Mouse (Mus musculus) heart, postnatal 0 days (tissue): ENCODE results near the gene Dlx5. TPM values are rescaled to one million over a fixed set of nuclear protein-coding genes. Genes with fewer than 3 reads are reported as not detected.

Experiments used
- ATAC-seq: fragments of 200-750 bp; cut with Nextera tagmentation; 2 replicates; pipeline ENCODE4 v1.8.0; 2017; ENCODE audit warnings: low read depth, moderate number of reproducible peaks, moderate library complexity; ENCODE audit not compliant: insufficient read depth
- DNase-seq: peaks from one replicate; pipeline ENCODE4 v3.0.0-alpha.2; 2016; ENCODE audit warnings: low spot score
- H3K27ac ChIP-seq: fragments of 300-500 bp; sonication (generic); 2 replicates; pipeline ENCODE4 v1.5.1; 2014; ENCODE audit warnings: low read depth, mild to moderate bottlenecking
- H3K27me3 ChIP-seq: fragments of 300-500 bp; sonication (generic); 2 replicates; pipeline ENCODE4 v1.6.1; 2014; ENCODE audit warnings: low read length, mixed read lengths; ENCODE audit not compliant: control insufficient read depth, insufficient read depth
- H3K36me3 ChIP-seq: fragments of 300-500 bp; sonication (generic); replicated peaks from 2 replicates; pipeline ENCODE4 v1.6.1; 2014; ENCODE audit warnings: low read length, mixed read lengths; ENCODE audit not compliant: control insufficient read depth, insufficient read depth
- H3K4me1 ChIP-seq: fragments of 300-500 bp; sonication (generic); 2 replicates; pipeline ENCODE4 v1.6.1; 2014; ENCODE audit warnings: antibody characterized with exemption; ENCODE audit not compliant: control insufficient read depth, insufficient read depth
- H3K4me2 ChIP-seq: fragments of 300-500 bp; sonication (generic); 2 replicates; pipeline ENCODE4 v1.6.1; 2014; ENCODE audit warnings: low read depth, mild to moderate bottlenecking, low read length, moderate library complexity
- H3K4me3 ChIP-seq: fragments of 300-500 bp; sonication (generic); 2 replicates; pipeline ENCODE4 v1.5.1; 2014; ENCODE audit warnings: low read depth, low read length
- H3K9ac ChIP-seq: fragments of 300-500 bp; sonication (generic); replicated peaks from 2 replicates; pipeline ENCODE4 v1.6.1; 2014; ENCODE audit warnings: low read depth, low read length, mixed read lengths
- H3K9me3 ChIP-seq: fragments of 300-500 bp; sonication (generic); replicated peaks from 2 replicates; pipeline ENCODE4 v1.6.1; 2016; ENCODE audit warnings: low read length; ENCODE audit not compliant: control insufficient read depth
- CTCF ChIP-seq: IDR thresholded peaks from 2 replicates; pipeline ENCODE4 v1.5.1; 2016; ENCODE audit warnings: antibody characterized with exemption, control low read depth, low read depth
- EP300 ChIP-seq: IDR thresholded peaks from 2 replicates; pipeline ENCODE4 v1.6.1; 2016; ENCODE audit warnings: antibody characterized with exemption, low read depth
- WGBS: fragments of 180-500 bp; shearing (Covaris S2); extraction: QIAGEN DNeasy Blood & Tissue Kit; methylation state at CpG from one replicate; pipeline ENCODE4 v1.1.7; 2014; 5-methylcytosine and 5-hydroxymethylcytosine counted together
- polyA plus RNA-seq: library from polyadenylated mRNA; unstranded; fragments of >200 nt; fragmentation: Nextera tagmentation; extraction: Ambion mirVana; gene quantifications from 2 replicates; pipeline ENCODE4 v1.2.1, GENCODE M21; 2015
- total RNA-seq: library from RNA; depleted of rRNA; stranded (reverse); fragments of >200 nt; gene quantifications from 2 replicates; pipeline ENCODE4 v1.2.3, GENCODE M21; 2014; ENCODE audit warnings: low replicate concordance

Gene Dlx5
- total and polyA plus RNA-seq, 2 experiments from 2014 or later: 0.68 TPM; not detected in 1

DNA sequence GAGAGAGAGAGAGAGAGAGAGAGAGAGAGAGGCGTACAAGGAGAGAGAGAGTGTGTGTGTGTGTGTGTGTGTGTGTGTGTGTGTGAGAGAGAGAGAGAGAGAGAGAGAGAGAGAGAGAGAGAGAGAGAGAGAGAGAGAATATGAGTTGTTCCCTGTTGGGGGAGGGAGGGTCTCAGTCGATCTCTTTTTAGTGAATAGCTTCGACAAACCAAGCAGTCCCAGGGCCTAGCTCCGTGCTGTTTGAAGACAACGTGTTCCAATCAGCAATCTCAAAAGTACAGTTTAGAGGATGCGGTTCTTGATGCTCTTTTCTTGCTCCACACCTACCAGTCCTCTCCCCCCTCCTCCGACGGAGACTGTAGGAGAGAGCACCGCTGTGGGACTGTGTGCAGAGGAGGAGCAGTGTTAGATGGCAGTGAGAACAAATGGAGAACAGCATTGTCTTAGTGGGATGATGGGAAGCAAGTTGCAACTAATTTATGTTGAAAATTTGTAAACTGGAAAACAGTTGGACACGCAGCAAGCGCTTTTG, 447 bp upstream of the Dlx5 start:
- Histone ChIP-seq H3K4me2 (peak overlapping the region; percentile 64), H3K9ac (no peak overlapping the region), H3K36me3 (no peaks in the 10 kb centered on the region), H3K9me3 (no peaks in the 10 kb centered on the region), H3K4me3 (peak overlapping the region; percentile 60; the same call in 1 of the 2 replicates), H3K4me1 (no peaks in the 10 kb centered on the region), H3K27ac (no peak overlapping the region), H3K27me3 (peaks cover 68% of the 10 kb centered on the region)
- no peak for ATAC-seq
- DNase-seq: no peak
- TF ChIP-seq EP300 (no peak), CTCF (no peak)
- WGBS: 30% methylated on average over 10 of the region's 11 CpGs

DNA sequence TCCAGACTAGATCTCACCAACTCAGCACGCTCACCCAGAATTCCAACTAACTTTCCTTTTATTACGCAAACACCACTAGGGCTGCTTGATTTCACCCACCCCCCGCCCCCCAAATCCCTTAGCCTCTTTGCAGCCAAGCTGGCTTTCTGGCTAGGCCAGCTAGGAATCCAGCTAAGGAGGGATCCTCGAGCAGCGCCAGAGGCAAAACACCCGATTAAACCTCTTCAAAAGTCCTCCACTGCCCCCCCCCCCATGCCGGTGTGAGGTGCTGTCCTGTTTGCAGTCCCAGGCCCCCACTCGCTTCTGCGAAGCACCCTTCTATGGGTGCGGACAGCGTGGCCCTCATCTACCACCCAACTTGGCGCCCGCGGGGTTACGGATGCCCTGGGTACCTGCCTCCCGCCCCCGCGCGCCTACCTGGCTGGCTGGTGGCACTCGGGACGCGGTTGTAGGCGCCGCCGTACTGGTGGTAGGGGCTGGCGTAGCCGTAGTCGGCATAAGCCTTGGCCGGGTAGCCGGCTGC, 709 bp downstream of the Dlx5 start:
- peak overlapping the region; percentile 60 for H3K4me3 ChIP-seq
- WGBS: 3% methylated on average over 30 of the region's 30 CpGs
- no peaks in the 10 kb centered on the region for H3K9me3 ChIP-seq

DNA sequence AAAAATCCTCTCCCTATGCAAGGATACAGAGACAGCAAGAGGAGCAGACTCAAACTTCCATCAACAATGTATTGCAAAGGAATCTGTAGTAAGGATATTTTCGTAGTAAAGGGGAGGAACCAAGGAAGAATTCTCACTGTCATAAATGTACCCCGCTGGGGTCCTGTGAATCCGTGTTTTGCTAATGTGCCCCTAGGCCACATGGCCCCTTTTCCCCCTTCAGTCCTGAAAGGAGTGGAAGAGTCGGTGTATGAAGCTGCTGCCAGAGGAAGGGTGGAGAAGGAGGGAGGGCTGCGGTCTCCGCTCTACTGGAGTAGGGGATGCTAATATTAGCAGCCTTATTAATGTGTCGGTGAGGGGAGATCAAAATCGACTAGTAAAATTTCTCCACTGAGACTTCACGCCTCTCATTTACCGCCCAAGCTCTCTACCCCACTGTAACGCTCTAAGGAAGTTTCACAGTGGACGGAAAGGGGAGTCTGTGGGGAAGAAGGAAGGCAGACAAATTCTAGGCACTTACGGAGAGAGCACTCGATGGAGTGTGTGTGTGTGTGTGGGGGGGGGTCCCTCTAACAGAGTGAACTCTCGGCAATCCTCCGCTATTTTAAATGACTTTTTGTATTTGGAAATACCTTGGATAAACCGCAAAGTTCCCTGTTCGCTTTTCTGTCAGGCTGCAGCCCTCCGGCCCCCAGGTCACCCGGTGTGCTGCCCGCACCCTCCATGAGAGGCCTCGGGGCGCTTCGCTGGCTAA, 1.3 kb downstream of the Dlx5 start:
- no peaks in the 10 kb centered on the region for H3K36me3 ChIP-seq
- no peaks in the 10 kb centered on the region for H3K9me3 ChIP-seq
- H3K4me2 ChIP-seq: peak overlapping the region; percentile 64
- DNase-seq (no peak), ATAC-seq (no peak)
- peak overlapping the region; percentile 60 for H3K4me3 ChIP-seq
- no peak overlapping the region for H3K9ac ChIP-seq
- no peak overlapping the region for H3K27ac ChIP-seq
- 4% methylated on average over 24 of the region's 24 CpGs for WGBS
- peaks cover 84% of the 10 kb centered on the region for H3K27me3 ChIP-seq
- TF ChIP-seq CTCF: no peak
- no peak for TF ChIP-seq EP300
- H3K4me1 ChIP-seq: no peaks in the 10 kb centered on the region

More for the DNA sequence above, 709 bp downstream of the Dlx5 start:
- ATAC-seq: no peak
- H3K9ac ChIP-seq: no peak overlapping the region
- no peak for DNase-seq
- peaks cover 77% of the 10 kb centered on the region for H3K27me3 ChIP-seq
- no peak overlapping the region for H3K27ac ChIP-seq
- H3K4me2 ChIP-seq: peak overlapping the region; percentile 64
- TF ChIP-seq EP300: no peak
- no peak for TF ChIP-seq CTCF
- no peaks in the 10 kb centered on the region for H3K4me1 ChIP-seq
- no peaks in the 10 kb centered on the region for H3K36me3 ChIP-seq

DNA sequence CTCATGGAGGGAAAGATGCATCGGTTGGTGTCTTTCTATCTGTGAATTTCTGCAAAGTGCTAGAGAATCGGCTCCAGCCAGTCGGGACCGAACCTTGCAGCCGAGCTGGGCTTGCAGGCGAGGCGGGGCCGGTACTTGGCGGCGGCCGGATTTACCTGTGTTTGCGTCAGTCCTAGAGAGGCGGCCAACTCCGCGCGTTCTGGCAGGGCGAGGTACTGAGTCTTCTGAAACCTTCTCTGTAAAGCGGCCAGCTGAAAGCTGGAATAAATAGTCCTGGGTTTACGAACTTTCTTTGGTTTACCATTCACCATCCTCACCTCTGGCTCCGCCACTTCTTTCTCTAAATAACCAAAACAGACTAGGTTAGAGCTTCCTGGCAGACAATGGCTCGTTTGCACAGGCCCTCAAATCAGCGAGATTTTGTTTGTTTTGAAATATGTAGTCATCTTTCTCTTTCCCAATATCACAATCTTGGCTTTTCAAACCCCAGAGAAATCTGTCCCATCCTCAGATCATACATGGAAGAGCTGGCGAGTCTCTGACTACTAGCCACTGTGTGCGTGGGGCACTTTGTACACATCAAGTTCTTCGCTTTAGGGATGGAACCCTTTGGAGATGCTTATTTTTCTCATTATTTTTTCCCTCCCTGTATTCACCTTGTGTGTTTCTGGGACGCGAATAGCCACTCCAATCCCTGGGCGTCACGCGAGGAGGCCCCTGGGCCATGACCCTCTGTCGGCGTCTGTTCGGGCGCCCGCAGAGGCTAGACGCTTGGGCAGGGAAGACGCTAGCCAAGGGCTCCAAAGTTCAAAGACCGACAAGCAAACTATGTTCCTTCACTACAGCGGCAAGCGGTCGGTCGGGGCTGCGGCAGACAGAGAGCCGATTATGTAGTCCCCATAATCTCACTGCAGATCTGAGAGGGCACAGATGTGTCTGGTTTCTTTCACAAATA, 2.2 kb downstream of the Dlx5 start:
- DNase-seq: no peak
- peaks cover 93% of the 10 kb centered on the region for H3K27me3 ChIP-seq
- H3K36me3 ChIP-seq: no peaks in the 10 kb centered on the region
- no peaks in the 10 kb centered on the region for H3K4me1 ChIP-seq
- 10% methylated on average over 44 of the region's 44 CpGs for WGBS
- H3K4me3 ChIP-seq: 0 out of 2 replicates have a peak overlapping the region, but pooled peaks have one; percentile 60
- H3K9me3 ChIP-seq: no peaks in the 10 kb centered on the region
- H3K4me2 ChIP-seq: no peak overlapping the region
- TF ChIP-seq EP300 (no peak), CTCF (no peak)
- H3K27ac ChIP-seq: no peak overlapping the region
- ATAC-seq: no peak
- H3K9ac ChIP-seq: no peak overlapping the region

DNA sequence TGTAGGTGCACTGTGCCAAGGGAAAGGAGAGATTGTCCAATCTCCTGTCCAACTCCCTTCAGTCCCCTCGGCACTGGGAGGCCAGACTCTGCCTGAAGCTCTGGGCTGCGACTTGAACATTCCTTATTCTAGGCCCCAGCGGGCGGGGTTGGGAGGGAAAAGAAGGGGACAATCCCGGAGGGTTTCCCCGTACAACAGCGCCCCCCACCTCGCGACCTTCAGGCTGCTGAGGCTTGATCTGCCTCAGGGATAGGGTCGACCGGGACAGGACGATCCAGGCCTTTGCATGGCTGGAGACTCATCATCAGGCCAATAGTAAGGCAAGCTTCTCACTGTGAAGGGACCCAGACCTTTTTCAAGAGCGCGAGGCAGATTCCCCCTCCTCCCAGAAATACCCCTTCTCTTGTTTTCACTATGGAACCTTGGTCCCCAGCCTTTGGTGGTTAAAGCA, 3.0 kb downstream of the Dlx5 start:
- H3K27me3 ChIP-seq: peaks cover 99% of the 10 kb centered on the region
- H3K4me1 ChIP-seq: no peaks in the 10 kb centered on the region
- no peak for DNase-seq
- H3K9ac ChIP-seq: no peak overlapping the region
- TF ChIP-seq CTCF (no peak), EP300 (no peak)
- ATAC-seq: no peak
- WGBS: 8% methylated on average over 14 of the region's 14 CpGs
- H3K4me2 ChIP-seq: no peak overlapping the region
- no peak overlapping the region for H3K4me3 ChIP-seq
- no peaks in the 10 kb centered on the region for H3K9me3 ChIP-seq
- H3K36me3 ChIP-seq: no peaks in the 10 kb centered on the region
- H3K27ac ChIP-seq: no peak overlapping the region
